In genomic region chr16:38091706-38092105, GRCm38 (mm10) we compare ENCODE assay signal across 8 mouse cellular contexts. TPM values are rescaled to one million over a fixed set of nuclear protein-coding genes. Genes with fewer than 3 reads are reported as not detected.
DNase-seq lines count a peak whose midpoint lies in the region; ATAC-seq and TF ChIP-seq lines count a peak whose summit lies in the region.

No protein-coding gene starts in this region.

- DNase-seq in heart, adult 18-20 months: no peak
- no peak for DNase-seq in midbrain, embryonic 10.5 days (ENCODE audit: low spot score)
- no peak for DNase-seq in frontal cortex, adult 2 months (ENCODE audit: extremely low spot score in 1 of 2, low spot score in 1 of 2)
- DNase-seq in yolk sac, embryonic 10.5 days (ENCODE audit: low spot score): no peak
- DNase-seq in spleen, postnatal 36 days (ENCODE audit: low spot score in 2 of 2): no peak

- no peaks in the 10 kb centered on the region for H3K9me3 ChIP-seq in heart, embryonic 16.5 days (replicated peaks; ENCODE audit: control insufficient read depth, low read length)
- no peaks in the 10 kb centered on the region for H3K9me3 ChIP-seq in hindbrain, embryonic 12.5 days (replicated peaks)
- H3K9me3 ChIP-seq in midbrain, embryonic 10.5 days (replicated peaks): no peaks in the 10 kb centered on the region

- no peak overlapping the region for H3K27ac ChIP-seq in heart, embryonic 16.5 days (ENCODE audit: low read length)
- no peak overlapping the region for H3K27ac ChIP-seq in bone marrow macrophage, adult 2 months (ENCODE audit: insufficient read depth, low read depth, low read length)
- H3K27ac ChIP-seq in hindbrain, embryonic 12.5 days: no peak overlapping the region
- H3K27ac ChIP-seq in midbrain, embryonic 10.5 days (replicated peaks): peak overlapping the region; percentile 99; the same call in 1 of the 2 replicates

- peak overlapping the region; percentile 71 for H3K4me2 ChIP-seq in heart, embryonic 16.5 days (ENCODE audit: low read depth, low read length)
- peak overlapping the region; percentile 90 for H3K4me2 ChIP-seq in hindbrain, embryonic 12.5 days (replicated peaks)

- H3K4me3 ChIP-seq in heart, embryonic 16.5 days (ENCODE audit: low read length): peak overlapping the region; percentile 51
- H3K4me3 ChIP-seq in bone marrow macrophage, adult 2 months (ENCODE audit: insufficient read depth, low read length): peak overlapping the region; percentile 49
- peak overlapping the region; percentile 89 for H3K4me3 ChIP-seq in hindbrain, embryonic 12.5 days
- peak overlapping the region; percentile 95 for H3K4me3 ChIP-seq in midbrain, embryonic 10.5 days

- no peak for TF ChIP-seq POLR2A in bone marrow macrophage, adult 2 months (IDR thresholded peaks at IDR 0.05; ENCODE audit: borderline replicate concordance, low read depth, low read length)

- WGBS in heart, embryonic 16.5 days: 5% methylated on average over 5 of the region's 5 CpGs
- WGBS in hindbrain, embryonic 12.5 days: 17% methylated on average over 5 of the region's 5 CpGs
- WGBS in midbrain, embryonic 10.5 days: 40% methylated on average over 5 of the region's 5 CpGs

- no peak for TF ChIP-seq CTCF in bone marrow macrophage, adult 2 months (IDR thresholded peaks at IDR 0.05; ENCODE audit: low read depth, low read length)

- ATAC-seq in heart, embryonic 16.5 days (replicated peaks; ENCODE audit: extremely low read depth, insufficient read depth, low FRiP score): no peak
- ATAC-seq in hindbrain, embryonic 12.5 days (ENCODE audit: low FRiP score): no peak

- peak overlapping the region; percentile 99 for H3K9ac ChIP-seq in heart, embryonic 16.5 days (ENCODE audit: low read length)
- H3K9ac ChIP-seq in hindbrain, embryonic 12.5 days: peak overlapping the region; percentile 98

- H3K27me3 ChIP-seq in heart, embryonic 16.5 days (ENCODE audit: control insufficient read depth, insufficient read depth, low read length): no peaks in the 10 kb centered on the region
- H3K27me3 ChIP-seq in hindbrain, embryonic 12.5 days: no peaks in the 10 kb centered on the region
- H3K27me3 ChIP-seq in midbrain, embryonic 10.5 days (ENCODE audit: low read depth, poor library complexity, severe bottlenecking): no peaks in the 10 kb centered on the region

- H3K4me1 ChIP-seq in heart, embryonic 16.5 days (ENCODE audit: control insufficient read depth, insufficient read depth, low read length): peaks cover 32% of the 10 kb centered on the region
- peaks cover 23% of the 10 kb centered on the region for H3K4me1 ChIP-seq in bone marrow macrophage, adult 2 months (ENCODE audit: control insufficient read depth, insufficient read depth, low read length)
- H3K4me1 ChIP-seq in hindbrain, embryonic 12.5 days: peaks cover 34% of the 10 kb centered on the region
- H3K4me1 ChIP-seq in midbrain, embryonic 10.5 days: peaks cover 59% of the 10 kb centered on the region

- no peaks in the 10 kb centered on the region for H3K36me3 ChIP-seq in heart, embryonic 16.5 days (ENCODE audit: control insufficient read depth, insufficient read depth)
- no peaks in the 10 kb centered on the region for H3K36me3 ChIP-seq in hindbrain, embryonic 12.5 days
- H3K36me3 ChIP-seq in midbrain, embryonic 10.5 days: peaks cover 21% of the 10 kb centered on the region

RNA-seq across cellular contexts. Expression of gene Gsk3b, which starts 2.9 kb away (rescaled TPM):
- polyA plus RNA-seq in heart, embryonic 16.5 days (2015; fragmentation: Nextera tagmentation; extraction: Ambion mirVana): 33.8 and 37.2 TPM in 2 replicates
- total RNA-seq in heart, adult 18-20 months (2021): 10 to 100 TPM; 49.9 to 53.8 TPM
- polyA plus RNA-seq in bone marrow macrophage, adult 2 months (2012; ENCODE audit: insufficient read depth, insufficient read length, missing spikeins): 34.7 and 39.2 TPM in 2 replicates
- polyA plus RNA-seq in hindbrain, embryonic 12.5 days (2016; fragmentation: Nextera tagmentation; extraction: Ambion mirVana): 139 and 145 TPM in 2 replicates
- polyA plus RNA-seq in midbrain, embryonic 10.5 days (2016; fragmentation: Nextera tagmentation; extraction: Ambion mirVana): 72.9 and 90.7 TPM in 2 replicates
- polyA plus RNA-seq in frontal cortex, adult 2 months (2012; rRNA removed): 44.6 and 45.3 TPM in 2 replicates
